Mouse (Mus musculus) heart, postnatal 36 days (tissue): ENCODE data around the gene Taf12. TPM values are rescaled to one million over a fixed set of nuclear protein-coding genes. Genes with fewer than 3 reads are reported as not detected.

Source experiments
- total RNA-seq, 2 experiments: library from RNA; stranded (reverse); gene quantifications; 2 replicates each; pipeline ENCODE4 v1.2.3; 2021

The Taf12 gene
- total RNA-seq, 2 experiments from 2014 or later: 28.2 to 34.8 TPM

Other genes starting within 250 kb of the Taf12 start
- under 1 TPM in 1 of 2 experiments, not detected in 1; 0.11 TPM for gene Gm10300, start 199.7 kb upstream of the Taf12 start, total RNA-seq
- 100 to 1,000 TPM; 144 to 148 TPM for gene Epb41, start 199.1 kb upstream of the Taf12 start, total RNA-seq
- gene Oprd1, start 129.9 kb upstream of the Taf12 start, total RNA-seq: under 1 TPM; 0.27 to 0.44 TPM
- 10 to 100 TPM; 27.6 to 30.5 TPM for gene Ythdf2, start 62.1 kb upstream of the Taf12 start, total RNA-seq
- 1 to 10 TPM; 8.8 to 9.6 TPM for gene Gmeb1, start 12.8 kb upstream of the Taf12 start, total RNA-seq
- gene Rab42, start 29.0 kb downstream of the Taf12 start, total RNA-seq: under 1 TPM in 1 of 2 experiments, not detected in 1; 0.98 TPM
- gene Trnau1ap, start 55.2 kb downstream of the Taf12 start, total RNA-seq: 10 to 100 TPM; 25.0 to 28.8 TPM
- 1 to 10 TPM; 6.4 to 7.2 TPM for gene Rcc1, start 79.2 kb downstream of the Taf12 start, total RNA-seq
- 10 to 100 TPM; 23.4 to 27.1 TPM for gene Phactr4, start 148.1 kb downstream of the Taf12 start, total RNA-seq
- 1 to 10 TPM; 3.4 to 4.3 TPM for gene Med18, start 189.5 kb downstream of the Taf12 start, total RNA-seq
- 1 to 10 TPM; 3.3 to 4.1 TPM for gene Sesn2, start 236.1 kb downstream of the Taf12 start, total RNA-seq